Mouse (Mus musculus) brain, embryonic 14.5 days (tissue): Measurements from ENCODE around the gene Mrpl38.

Source experiments
- CTCF ChIP-seq: fragments of 200-500 bp; IDR thresholded peaks from 2 replicates; pipeline ENCODE4 v1.5.1; 2012; ENCODE audit warnings: inconsistent platforms, mild to moderate bottlenecking, moderate library complexity, borderline replicate concordance; ENCODE audit not compliant: insufficient read depth, insufficient read length; ENCODE audit errors: extremely low read depth
- POLR2A ChIP-seq: fragments of 200-500 bp; IDR thresholded peaks from 2 replicates; pipeline ENCODE4 v1.6.1; 2012; ENCODE audit warnings: mild to moderate bottlenecking, inconsistent platforms, borderline replicate concordance; ENCODE audit not compliant: poor library complexity, insufficient read depth, insufficient read length, severe bottlenecking; ENCODE audit errors: extremely low read depth

- TF ChIP-seq CTCF (no peak), POLR2A (no peak)
Measured at GRCm38 (mm10) chr11:116095573-116095972, 43.1 kb downstream of the Mrpl38 start.
